Comparison of ENCODE assay signal across 8 mouse cellular contexts in genomic region chr4:63051940-63052661, GRCm38 (mm10).
DNase-seq lines count a peak whose midpoint lies in the region; ATAC-seq and TF ChIP-seq lines count a peak whose summit lies in the region.
"Had no signal": no experiment of that assay in that cellular context is flagged by ENCODE, and none has a peak within 500 bp of the region (broad histone marks: within the 10 kb centered on the region; RNA-seq: fewer than 3 reads in every experiment).

No protein-coding gene starts in this region.

- no peaks in the 10 kb centered on the region for H3K27me3 ChIP-seq in midbrain, embryonic 11.5 days (ENCODE audit: control insufficient read depth, insufficient read depth, low read length)
- no peaks in the 10 kb centered on the region for H3K27me3 ChIP-seq in midbrain, embryonic 15.5 days (replicated peaks)
- H3K27me3 ChIP-seq in kidney, postnatal 0 days (ENCODE audit: insufficient read depth, low read length), result no peaks in the 10 kb centered on the region
- no peaks in the 10 kb centered on the region for H3K27me3 ChIP-seq in forebrain, embryonic 11.5 days (ENCODE audit: control insufficient read depth, insufficient read depth, low read length)

- H3K27ac ChIP-seq in midbrain, embryonic 11.5 days (ENCODE audit: low read depth, low read length), result no peak overlapping the region
- no peak overlapping the region for H3K27ac ChIP-seq in midbrain, embryonic 15.5 days
- H3K27ac ChIP-seq in kidney, postnatal 0 days, result peak overlapping the region; percentile 93
- no peak overlapping the region for H3K27ac ChIP-seq in forebrain, embryonic 11.5 days (ENCODE audit: low read depth, low read length)

- H3K36me3 ChIP-seq in midbrain, embryonic 11.5 days (ENCODE audit: control insufficient read depth, insufficient read depth, low read length), result no peaks in the 10 kb centered on the region
- H3K36me3 ChIP-seq in midbrain, embryonic 15.5 days (replicated peaks), result no peaks in the 10 kb centered on the region
- H3K36me3 ChIP-seq in kidney, postnatal 0 days (ENCODE audit: insufficient read depth, low read length), result no peaks in the 10 kb centered on the region
- no peaks in the 10 kb centered on the region for H3K36me3 ChIP-seq in forebrain, embryonic 11.5 days (ENCODE audit: control insufficient read depth, insufficient read depth, low read length)

- no peak overlapping the region for H3K9ac ChIP-seq in midbrain, embryonic 11.5 days (ENCODE audit: low read length)
- H3K9ac ChIP-seq in midbrain, embryonic 15.5 days, result no peak overlapping the region
- no peak overlapping the region for H3K9ac ChIP-seq in kidney, postnatal 0 days (ENCODE audit: low read depth, low read length)
- no peak overlapping the region for H3K9ac ChIP-seq in forebrain, embryonic 11.5 days (ENCODE audit: low read length)

- no peak overlapping the region for H3K4me2 ChIP-seq in midbrain, embryonic 11.5 days
- no peak overlapping the region for H3K4me2 ChIP-seq in midbrain, embryonic 15.5 days
- 0 out of 2 replicates have a peak overlapping the region, but pooled peaks have one; percentile 5 for H3K4me2 ChIP-seq in kidney, postnatal 0 days (ENCODE audit: low read length)
- H3K4me2 ChIP-seq in forebrain, embryonic 11.5 days (ENCODE audit: low read depth, low read length, severe bottlenecking), result no peak overlapping the region

- H3K9me3 ChIP-seq in midbrain, embryonic 11.5 days (ENCODE audit: control insufficient read depth, low read length), result no peaks in the 10 kb centered on the region
- no peaks in the 10 kb centered on the region for H3K9me3 ChIP-seq in midbrain, embryonic 15.5 days
- H3K9me3 ChIP-seq in kidney, postnatal 0 days (replicated peaks; ENCODE audit: low read length), result no peaks in the 10 kb centered on the region
- no peaks in the 10 kb centered on the region for H3K9me3 ChIP-seq in forebrain, embryonic 11.5 days (ENCODE audit: control insufficient read depth, low read length)

- H3K4me3 ChIP-seq in midbrain, embryonic 11.5 days (ENCODE audit: low read depth, low read length), result no peak overlapping the region
- H3K4me3 ChIP-seq in midbrain, embryonic 15.5 days, result no peak overlapping the region
- H3K4me3 ChIP-seq in kidney, postnatal 0 days (replicated peaks; ENCODE audit: low read depth, low read length), result no peak overlapping the region
- H3K4me3 ChIP-seq in forebrain, embryonic 11.5 days (ENCODE audit: low read depth, low read length), result no peak overlapping the region

- H3K4me1 ChIP-seq in midbrain, embryonic 11.5 days (ENCODE audit: control insufficient read depth, insufficient read depth, low read length), result peaks cover 9% of the 10 kb centered on the region
- H3K4me1 ChIP-seq in midbrain, embryonic 15.5 days, result peaks cover 18% of the 10 kb centered on the region
- H3K4me1 ChIP-seq in kidney, postnatal 0 days (replicated peaks; ENCODE audit: insufficient read depth, low read length), result peaks cover 59% of the 10 kb centered on the region
- H3K4me1 ChIP-seq in forebrain, embryonic 11.5 days (replicated peaks; ENCODE audit: control insufficient read depth, insufficient read depth, low read length), result peaks cover 6% of the 10 kb centered on the region; the same call in 1 of the 2 replicates

- no peak for ATAC-seq in midbrain, embryonic 11.5 days (ENCODE audit: low FRiP score)
- no peak for ATAC-seq in midbrain, embryonic 15.5 days (replicated peaks)
- ATAC-seq in inflammation-experienced regulatory T-cells, adult 6 months, result peak; percentile 79
- peak; percentile 87 for ATAC-seq in kidney, postnatal 0 days (replicated peaks; ENCODE audit: low FRiP score, low read depth)
- ATAC-seq in forebrain, embryonic 11.5 days (replicated peaks; ENCODE audit: low FRiP score), result no peak

- DNase-seq in midbrain, embryonic 11.5 days (ENCODE audit: low spot score, missing footprints), result peak; percentile 39
- peak; percentile 91 for DNase-seq in kidney, postnatal 0 days (ENCODE audit: low spot score)
- peak; percentile 55 for DNase-seq in naive thymus-derived CD4-positive, alpha-beta T cell, adult 2 months (ENCODE audit: low read depth)
- no peak for DNase-seq in forebrain, embryonic 11.5 days (ENCODE audit: low spot score)
- no peak for DNase-seq in right cerebral cortex, postnatal 14 days
- DNase-seq: thymus, postnatal 14 days had no signal

- WGBS in midbrain, embryonic 11.5 days, result 71% methylated on average over 7 of the region's 7 CpGs
- 65% methylated on average over 7 of the region's 7 CpGs for WGBS in midbrain, embryonic 15.5 days
- WGBS in kidney, postnatal 0 days, result 26% methylated on average over 7 of the region's 7 CpGs
- WGBS in forebrain, embryonic 11.5 days, result 76% methylated on average over 7 of the region's 7 CpGs

- no peak for TF ChIP-seq CTCF in kidney, postnatal 0 days (IDR thresholded peaks at IDR 0.05; ENCODE audit: low read depth)

Comparison
In these comparisons a context has a peak if more than half of its experiments do, and no peak if none do; other contexts are left out.
1. ATAC-seq: peak in inflammation-experienced regulatory T-cells, adult 6 months (single experiment) and kidney, postnatal 0 days (single experiment); none in midbrain, embryonic 11.5 days (single experiment), midbrain, embryonic 15.5 days (single experiment) and forebrain, embryonic 11.5 days (single experiment).
2. DNase-seq: peak in midbrain, embryonic 11.5 days (single experiment), kidney, postnatal 0 days (single experiment) and naive thymus-derived CD4-positive, alpha-beta T cell, adult 2 months (single experiment); none in forebrain, embryonic 11.5 days (single experiment) and right cerebral cortex, postnatal 14 days (single experiment).